Comparison of ENCODE assay signal across 23 mouse cellular contexts in the genomic region with DNA sequence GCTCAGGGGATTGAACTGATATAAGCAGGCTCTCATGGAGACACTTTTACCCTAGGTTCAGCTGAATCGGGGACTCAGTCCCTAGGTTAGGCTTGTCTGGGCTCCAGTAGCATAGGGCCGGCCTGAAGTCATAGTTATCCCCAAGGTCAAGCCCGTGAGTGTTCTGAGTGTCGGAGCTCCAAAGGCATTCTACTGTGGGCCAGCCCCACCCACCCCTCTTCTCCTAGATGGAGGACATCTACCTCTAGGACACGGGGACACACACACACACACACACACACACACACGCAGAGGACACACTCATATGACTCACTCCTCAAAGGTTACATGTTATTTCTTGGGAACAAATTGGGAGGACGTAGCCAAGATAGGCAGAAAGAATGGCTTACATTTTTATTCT. TPM values are rescaled to one million over a fixed set of nuclear protein-coding genes. Genes with fewer than 3 reads are reported as not detected.
A peak's percentile ranks its signal among the peaks of the same experiment; 100 is the strongest.
DNase-seq lines count a peak whose midpoint lies in the region; ATAC-seq and TF ChIP-seq lines count a peak whose summit lies in the region.
"Had no signal": no experiment of that assay in that cellular context is flagged by ENCODE, and none has a peak within 500 bp of the region (broad histone marks: within the 10 kb centered on the region; RNA-seq: fewer than 3 reads in every experiment).

No protein-coding gene starts in this region.

- WGBS in heart, postnatal 0 days = 73% methylated on average over 7 of the region's 7 CpGs
- WGBS in heart, embryonic 11.5 days (ENCODE audit: insufficient replicate concordance) = 77% methylated on average over 7 of the region's 7 CpGs
- WGBS in forebrain, embryonic 10.5 days = 92% methylated on average over 7 of the region's 7 CpGs

- no peak overlapping the region for H3K9ac ChIP-seq in heart, postnatal 0 days (replicated peaks; ENCODE audit: low read depth, low read length)
- no peak overlapping the region for H3K9ac ChIP-seq in heart, embryonic 11.5 days (ENCODE audit: low read depth, low read length)
- H3K9ac ChIP-seq: heart, embryonic 12.5 days; hindbrain, embryonic 15.5 days had no signal

- no peak overlapping the region for H3K4me2 ChIP-seq in heart, postnatal 0 days (ENCODE audit: low read depth, low read length)
- no peak overlapping the region for H3K4me2 ChIP-seq in heart, embryonic 11.5 days
- H3K4me2 ChIP-seq: heart, embryonic 12.5 days; hindbrain, embryonic 15.5 days; midbrain, embryonic 11.5 days had no signal

- peaks cover 2% of the 10 kb centered on the region; the same call in 1 of the 2 replicates for H3K4me1 ChIP-seq in heart, postnatal 0 days (ENCODE audit: control insufficient read depth, insufficient read depth)
- H3K4me1 ChIP-seq in heart, embryonic 11.5 days (ENCODE audit: control insufficient read depth, insufficient read depth, low read length) = peaks cover 9% of the 10 kb centered on the region; the same call in 1 of the 2 replicates
- H3K4me1 ChIP-seq in forebrain, embryonic 10.5 days = peaks cover 16% of the 10 kb centered on the region

- no peaks in the 10 kb centered on the region for H3K9me3 ChIP-seq in heart, postnatal 0 days (replicated peaks; ENCODE audit: control insufficient read depth, low read length)
- no peaks in the 10 kb centered on the region for H3K9me3 ChIP-seq in heart, embryonic 11.5 days (replicated peaks; ENCODE audit: control insufficient read depth, low read length)
- H3K9me3 ChIP-seq in forebrain, embryonic 10.5 days = no peaks in the 10 kb centered on the region
- H3K9me3 ChIP-seq: heart, embryonic 12.5 days; hindbrain, embryonic 10.5 days; hindbrain, embryonic 15.5 days had no signal

- no peak for TF ChIP-seq EP300 in heart, postnatal 0 days (IDR thresholded peaks at IDR 0.05; ENCODE audit: low read depth)

- peak; percentile 69 to 74 for DNase-seq in adrenal gland, adult (ENCODE audit: inconsistent age in 2 of 2, low spot score in 1 of 2)
- DNase-seq in adrenal gland, postnatal 4 days (ENCODE audit: low spot score in 2 of 2) = no peak
- no peak for DNase-seq in heart, postnatal 0 days (ENCODE audit: low spot score)
- DNase-seq in ZHBTc4 (ENCODE audit: low read depth, low spot score) = peak; percentile 47
- peak; percentile 48 for DNase-seq in testis, postnatal 10 days (ENCODE audit: low spot score)
- DNase-seq in forebrain, embryonic 10.5 days (ENCODE audit: extremely low spot score, low spot score) = no peak
- DNase-seq: cerebellum, adult 8-10 months; cerebellum, postnatal 36 days; gastrocnemius, postnatal 25 days; heart, adult 18-20 months; heart, postnatal 10 days; kidney, adult 11 months; kidney, postnatal 14 days; lung, adult 18-20 months had no signal

- H3K4me3 ChIP-seq in heart, postnatal 0 days (ENCODE audit: low read depth, low read length) = no peak overlapping the region
- H3K4me3 ChIP-seq in heart, embryonic 11.5 days (ENCODE audit: low read depth, low read length) = no peak overlapping the region
- no peak overlapping the region for H3K4me3 ChIP-seq in forebrain, embryonic 10.5 days
- H3K4me3 ChIP-seq: heart, embryonic 12.5 days; hindbrain, embryonic 10.5 days; hindbrain, embryonic 15.5 days had no signal

- peak overlapping the region; percentile 4; the same call in 1 of the 2 replicates for H3K27ac ChIP-seq in heart, postnatal 0 days (ENCODE audit: low read depth)
- no peak overlapping the region for H3K27ac ChIP-seq in heart, embryonic 11.5 days (ENCODE audit: low read depth, low read length)
- no peak overlapping the region for H3K27ac ChIP-seq in forebrain, embryonic 10.5 days
- H3K27ac ChIP-seq: hindbrain, embryonic 10.5 days; hindbrain, embryonic 15.5 days had no signal

- ATAC-seq in heart, postnatal 0 days (ENCODE audit: insufficient read depth, low read depth) = no peak
- no peak for ATAC-seq in heart, embryonic 11.5 days (replicated peaks; ENCODE audit: insufficient number of reproducible peaks, low FRiP score, low TSS enrichment)
- ATAC-seq: forebrain, embryonic 14.5 days; inflammation-experienced regulatory T-cells, adult 6 months; midbrain, embryonic 16.5 days had no signal

- no peaks in the 10 kb centered on the region for H3K27me3 ChIP-seq in heart, postnatal 0 days (ENCODE audit: control insufficient read depth, insufficient read depth, low read length)
- H3K27me3 ChIP-seq in heart, embryonic 11.5 days (ENCODE audit: control insufficient read depth, insufficient read depth, low read length) = no peaks in the 10 kb centered on the region
- H3K27me3 ChIP-seq in forebrain, embryonic 10.5 days (ENCODE audit: poor library complexity, severe bottlenecking) = no peaks in the 10 kb centered on the region
- H3K27me3 ChIP-seq: CH12.LX; heart, embryonic 12.5 days; hindbrain, embryonic 15.5 days had no signal

- peaks cover 2% of the 10 kb centered on the region; the same call in 1 of the 2 replicates for H3K36me3 ChIP-seq in heart, postnatal 0 days (replicated peaks; ENCODE audit: control insufficient read depth, insufficient read depth, low read length)
- H3K36me3 ChIP-seq in heart, embryonic 11.5 days (ENCODE audit: control insufficient read depth, insufficient read depth, low read length) = 0 out of 2 replicates have a peak, but pooled peaks cover 2% of the 10 kb centered on the region
- peaks cover 12% of the 10 kb centered on the region for H3K36me3 ChIP-seq in forebrain, embryonic 10.5 days (replicated peaks)

- TF ChIP-seq CTCF in heart, postnatal 0 days (IDR thresholded peaks at IDR 0.05; ENCODE audit: low read depth) = no peak

RNA-seq across cellular contexts. Expression of a gene that starts 2.5 kb away (rescaled TPM):
- total RNA-seq in adrenal gland, postnatal 4 days (2021) = 10 to 100 TPM; 80.3 to 82.8 TPM
- total RNA-seq in heart, postnatal 0 days (2014; rRNA removed; ENCODE audit: low replicate concordance) = 39.8 and 41.9 TPM in 2 replicates
- polyA plus RNA-seq in heart, postnatal 0 days (2015; fragmentation: Nextera tagmentation; extraction: Ambion mirVana) = 15.0 and 15.7 TPM in 2 replicates
- polyA plus RNA-seq in heart, embryonic 11.5 days (2014; fragmentation: Nextera tagmentation; extraction: Ambion mirVana) = 13.4 and 14.4 TPM in 2 replicates
- 17.9 and 18.4 TPM in 2 replicates for polyA plus RNA-seq in forebrain, embryonic 10.5 days (2016; fragmentation: Nextera tagmentation; extraction: Ambion mirVana)

RNA-seq across cellular contexts. Expression of a gene that starts 35.3 kb away (rescaled TPM):
- total RNA-seq in adrenal gland, postnatal 4 days (2021) = 100 to 1,000 TPM; 142 to 178 TPM
- total RNA-seq in heart, postnatal 0 days (2014; rRNA removed; ENCODE audit: low replicate concordance) = 33.4 and 51.5 TPM in 2 replicates
- polyA plus RNA-seq in heart, postnatal 0 days (2015; fragmentation: Nextera tagmentation; extraction: Ambion mirVana) = 8.2 and 10.0 TPM in 2 replicates
- 20.6 and 31.9 TPM in 2 replicates for polyA plus RNA-seq in heart, embryonic 11.5 days (2014; fragmentation: Nextera tagmentation; extraction: Ambion mirVana)
- polyA plus RNA-seq in forebrain, embryonic 10.5 days (2016; fragmentation: Nextera tagmentation; extraction: Ambion mirVana) = 32.7 and 33.4 TPM in 2 replicates

Comparison
In these comparisons a context has a peak if more than half of its experiments do, and no peak if none do; other contexts are left out.
1. DNase-seq: peak in adrenal gland, adult (2 of 2), ZHBTc4 (single experiment) and testis, postnatal 10 days (single experiment); none in adrenal gland, postnatal 4 days (0 of 2), heart, postnatal 0 days (single experiment) and forebrain, embryonic 10.5 days (single experiment).